Mouse (Mus musculus) liver, embryonic 13.5 days (tissue): Measurements from ENCODE around the gene Pcolce. TPM values are rescaled to one million over a fixed set of nuclear protein-coding genes. Genes with fewer than 3 reads are reported as not detected.
A peak's percentile ranks its signal among the peaks of the same experiment; 100 is the strongest.
"Not testable (repeated sequence)": the region's sequence is repeated elsewhere in the genome, so short reads cannot be mapped to it uniquely, and the experiment has no call there.

ENCODE experiments used
- ATAC-seq: fragments of 200-750 bp; cut with Nextera tagmentation; 2 replicates; pipeline ENCODE4 v1.8.0; 2017; ENCODE audit warnings: low read depth, mild to moderate bottlenecking, moderate number of reproducible peaks, moderate library complexity
- DNase-seq: peaks from one replicate; pipeline ENCODE4 v3.0.0; 2022
- H3K27ac ChIP-seq: fragments of 300-500 bp; sonication (generic); 2 replicates; pipeline ENCODE4 v1.5.1; 2015; ENCODE audit warnings: moderate library complexity, mild to moderate bottlenecking, inconsistent platforms
- H3K27me3 ChIP-seq: fragments of 300-500 bp; sonication (generic); 2 replicates; pipeline ENCODE4 v1.6.1; 2015; ENCODE audit warnings: mild to moderate bottlenecking, inconsistent platforms
- H3K36me3 ChIP-seq: fragments of 300-500 bp; sonication (generic); 2 replicates; pipeline ENCODE4 v1.6.1; 2015; ENCODE audit warnings: mild to moderate bottlenecking, inconsistent platforms
- H3K4me1 ChIP-seq: fragments of 300-500 bp; sonication (generic); replicated peaks from 2 replicates; pipeline ENCODE4 v1.6.1; 2015; ENCODE audit warnings: inconsistent platforms
- H3K4me2 ChIP-seq: fragments of 300-500 bp; sonication (generic); 2 replicates; pipeline ENCODE4 v1.6.1; 2015; ENCODE audit warnings: inconsistent platforms, mild to moderate bottlenecking, moderate library complexity
- H3K4me3 ChIP-seq: fragments of 300-500 bp; sonication (generic); replicated peaks from 2 replicates; pipeline ENCODE4 v1.5.1; 2015; ENCODE audit warnings: mild to moderate bottlenecking, inconsistent platforms
- H3K9ac ChIP-seq: fragments of 300-500 bp; sonication (generic); 2 replicates; pipeline ENCODE4 v1.6.1; 2015; ENCODE audit warnings: mild to moderate bottlenecking, inconsistent platforms
- H3K9me3 ChIP-seq: fragments of 300-500 bp; sonication (generic); replicated peaks from 2 replicates; pipeline ENCODE4 v1.6.1; 2016; ENCODE audit warnings: inconsistent platforms
- WGBS: fragments of 180-500 bp; shearing (Covaris S2); methylation state at CpG from one replicate; pipeline ENCODE4 v1.1.7; 2015; ENCODE audit not compliant: insufficient replicate concordance; 5-methylcytosine and 5-hydroxymethylcytosine counted together
- polyA plus RNA-seq: library from polyadenylated mRNA; unstranded; fragments of >200 nt; fragmentation: Nextera tagmentation; extraction: Ambion mirVana; gene quantifications from 2 replicates; pipeline ENCODE4 v1.2.1, GENCODE M21; 2015

Gene Pcolce
- polyA plus RNA-seq, 1 experiment from 2014 or later = 15.5 TPM

DNA sequence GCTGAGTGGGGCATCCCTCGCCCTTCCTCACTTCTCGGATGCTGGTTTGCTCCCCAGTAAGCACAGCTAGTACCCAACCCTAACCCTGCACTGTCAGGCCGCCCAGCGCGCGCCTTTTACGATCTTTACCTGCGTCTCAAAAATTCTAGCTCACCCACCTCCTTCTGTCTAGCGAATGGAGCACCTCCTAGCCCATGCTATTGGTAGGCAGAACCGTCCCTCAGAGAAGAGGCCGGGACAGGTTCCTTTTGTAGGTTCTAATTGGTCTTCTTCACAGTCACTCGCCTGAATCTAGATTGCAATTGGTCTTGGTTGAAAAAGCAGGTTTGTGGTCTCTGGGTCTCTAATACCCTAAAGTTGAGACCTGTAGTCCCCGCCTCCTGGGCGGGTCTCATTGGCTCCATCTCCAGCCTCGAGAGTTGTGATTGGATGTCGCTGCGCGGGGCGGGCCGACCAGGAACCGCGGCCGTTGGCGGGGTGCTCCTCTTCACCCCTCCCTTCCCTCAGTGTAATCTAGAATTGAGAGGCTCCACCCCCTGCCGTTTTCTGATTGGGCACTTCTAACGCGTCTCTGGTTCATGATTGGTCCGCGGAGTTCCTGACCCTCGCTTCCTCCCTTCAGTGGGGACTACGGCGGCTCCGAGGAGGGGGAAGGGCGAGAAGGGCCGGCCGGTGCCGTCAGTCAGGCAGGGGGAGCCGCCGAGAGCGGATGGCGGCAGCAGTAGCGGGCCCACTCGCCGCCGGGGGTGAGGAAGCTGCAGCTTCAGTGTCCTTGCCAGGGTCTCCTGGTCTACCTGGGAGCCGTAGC, 15.1 kb upstream of the Pcolce start, which contains the start of the genes Fbxo24, Lrch4 and Gm20605:
Gene Fbxo24 (minus strand): TSS at position 505 of the 808 bp plus-strand sequence.
Gene Lrch4 (plus strand): TSS at position 624 of the 808 bp plus-strand sequence.
Gene Gm20605 (plus strand): TSS at position 678 of the 808 bp plus-strand sequence.
- peak within 1 kb of the TSS; percentile 97 for H3K27ac ChIP-seq
- peaks cover 55% of the 10 kb centered on the region for H3K4me1 ChIP-seq
- H3K27me3 ChIP-seq = no peaks in the 10 kb centered on the region
- peak within 1 kb of the TSS; percentile 97 for H3K4me2 ChIP-seq
- DNase-seq = peak; percentile 99
- peak within 1 kb of the TSS; percentile 93 for H3K4me3 ChIP-seq
- H3K36me3 ChIP-seq = peaks cover 11% of the 10 kb centered on the region
- peak within 1 kb of the TSS; percentile 91 for H3K9ac ChIP-seq
- no peaks in the 10 kb centered on the region for H3K9me3 ChIP-seq
- peak; percentile 92 for ATAC-seq
- under 1% methylated on average over 46 of the region's 46 CpGs for WGBS

DNA sequence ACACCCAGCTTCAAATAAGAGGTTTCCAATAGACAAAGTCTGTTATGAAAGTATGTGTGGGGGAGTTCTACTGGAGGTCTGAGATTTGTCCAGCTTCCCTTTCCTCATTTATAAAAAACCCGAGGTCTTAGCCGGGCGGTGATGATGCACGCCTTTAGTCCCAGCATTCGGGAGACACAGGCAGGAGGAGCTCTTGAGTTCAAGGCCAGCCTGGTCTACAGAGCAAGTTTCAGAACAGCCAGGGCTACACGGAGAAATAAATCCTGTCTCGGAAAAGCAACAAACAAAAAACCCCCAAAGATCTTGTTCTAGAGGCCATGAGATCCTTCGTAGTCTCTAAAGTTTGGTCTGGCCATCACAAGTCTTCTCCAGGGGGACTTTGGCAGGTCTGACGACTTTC, 14.4 kb upstream of the Pcolce start:
- WGBS = 2% methylated on average over 9 of the region's 9 CpGs
- Histone ChIP-seq H3K4me1 (peaks cover 55% of the 10 kb centered on the region), H3K27me3 (no peaks in the 10 kb centered on the region), H3K4me2 (peak overlapping the region; percentile 92), H3K36me3 (0 out of 2 replicates have a peak, but pooled peaks cover 4% of the 10 kb centered on the region), H3K9me3 (no peaks in the 10 kb centered on the region), H3K9ac (peak overlapping the region; percentile 83), H3K4me3 (peak overlapping the region; percentile 93), H3K27ac (peak overlapping the region; percentile 91)
- ATAC-seq (no peak), DNase-seq (no peak)

DNA sequence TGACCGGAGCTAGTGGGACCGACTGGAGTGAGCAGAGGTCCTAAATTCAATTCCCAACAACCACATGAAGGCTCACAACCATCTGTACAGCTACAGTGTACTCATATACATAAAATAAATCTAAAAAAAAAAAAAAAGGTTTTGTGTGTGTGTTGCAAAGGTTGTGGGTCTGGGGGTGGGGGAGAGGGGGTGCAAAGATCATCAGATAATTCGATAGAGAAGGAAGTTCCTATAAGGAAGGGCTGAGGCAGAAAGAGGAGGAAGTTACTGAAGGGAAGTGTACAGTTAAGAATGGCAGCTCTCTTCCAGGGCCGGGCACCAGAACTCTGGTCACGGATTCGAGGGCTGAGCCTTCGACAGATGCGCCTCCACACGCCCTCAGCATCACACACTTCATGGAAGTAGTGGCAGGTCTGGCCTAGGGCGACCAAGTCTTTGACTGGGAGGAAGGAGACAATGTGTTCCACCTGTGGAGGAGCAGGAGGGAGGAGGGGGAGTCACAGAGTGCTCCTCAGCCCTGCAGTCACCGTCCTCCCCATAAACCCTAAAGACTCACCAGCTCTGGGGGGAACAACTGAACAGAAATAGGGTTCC, 10.4 kb upstream of the Pcolce start:
- H3K27me3 ChIP-seq = no peaks in the 10 kb centered on the region
- DNase-seq (no peak), ATAC-seq (no peak)
- H3K4me2 ChIP-seq = no peak overlapping the region
- peaks cover 21% of the 10 kb centered on the region for H3K4me1 ChIP-seq
- H3K9ac ChIP-seq = no peak overlapping the region
- WGBS = 44% methylated on average over 11 of the region's 11 CpGs
- H3K9me3 ChIP-seq = no peaks in the 10 kb centered on the region
- no peak overlapping the region for H3K27ac ChIP-seq
- H3K36me3 ChIP-seq = no peaks in the 10 kb centered on the region
- no peak overlapping the region for H3K4me3 ChIP-seq

DNA sequence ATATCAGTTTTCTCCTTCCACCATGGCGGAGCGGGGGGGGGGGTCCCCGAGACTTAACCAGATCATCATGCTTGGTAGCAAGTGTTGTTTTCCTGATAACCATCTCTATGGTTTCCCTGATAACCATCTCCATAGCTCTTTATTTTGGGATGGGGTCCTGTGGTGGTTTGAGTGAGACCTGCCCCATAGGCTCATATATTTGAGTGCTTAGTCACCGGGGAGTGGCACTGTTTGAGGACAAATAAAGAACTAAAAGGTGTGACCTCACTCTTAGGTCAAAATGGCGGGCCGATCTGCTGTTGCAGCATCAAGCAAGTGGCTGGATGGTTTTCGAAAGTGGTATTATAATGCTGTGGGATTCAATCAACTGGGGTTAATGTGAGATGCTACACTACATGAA, 1.8 kb upstream of the Pcolce start:
- Histone ChIP-seq H3K9me3 (no peaks in the 10 kb centered on the region), H3K4me2 (no peak overlapping the region), H3K36me3 (no peaks in the 10 kb centered on the region), H3K4me3 (no peak overlapping the region), H3K27me3 (peaks cover 6% of the 10 kb centered on the region), H3K27ac (no peak overlapping the region), H3K9ac (no peak overlapping the region), H3K4me1 (peaks cover 27% of the 10 kb centered on the region)
- no peak for ATAC-seq
- DNase-seq = no peak
- WGBS = 67% methylated on average over 7 of the region's 7 CpGs

DNA sequence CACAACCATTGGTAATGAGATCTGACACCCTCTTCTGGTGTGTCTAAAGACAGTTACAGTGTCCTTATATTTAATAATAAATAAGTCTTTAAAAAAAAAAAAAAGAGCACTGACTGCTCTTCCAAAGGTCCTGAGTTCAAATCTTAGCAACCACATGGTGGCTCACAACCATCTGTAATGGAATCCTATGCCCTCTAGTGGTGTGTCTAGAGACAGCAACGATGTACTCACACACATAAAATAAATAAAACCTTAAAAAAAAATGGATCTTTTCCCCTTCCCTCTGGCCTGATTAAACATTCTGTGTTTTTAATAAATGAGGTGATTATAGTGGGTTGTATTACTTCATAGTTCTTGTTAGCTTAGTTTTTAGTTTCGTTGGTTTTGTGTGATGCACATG, 1.3 kb upstream of the Pcolce start:
- H3K9me3 ChIP-seq, H3K4me2 ChIP-seq, ATAC-seq, H3K36me3 ChIP-seq, H3K4me3 ChIP-seq, H3K27me3 ChIP-seq, H3K27ac ChIP-seq, H3K9ac ChIP-seq, DNase-seq: not testable (repeated sequence)
- 78% methylated on average over 2 of the region's 2 CpGs for WGBS
- H3K4me1 ChIP-seq = peaks cover 32% of the 10 kb centered on the region

DNA sequence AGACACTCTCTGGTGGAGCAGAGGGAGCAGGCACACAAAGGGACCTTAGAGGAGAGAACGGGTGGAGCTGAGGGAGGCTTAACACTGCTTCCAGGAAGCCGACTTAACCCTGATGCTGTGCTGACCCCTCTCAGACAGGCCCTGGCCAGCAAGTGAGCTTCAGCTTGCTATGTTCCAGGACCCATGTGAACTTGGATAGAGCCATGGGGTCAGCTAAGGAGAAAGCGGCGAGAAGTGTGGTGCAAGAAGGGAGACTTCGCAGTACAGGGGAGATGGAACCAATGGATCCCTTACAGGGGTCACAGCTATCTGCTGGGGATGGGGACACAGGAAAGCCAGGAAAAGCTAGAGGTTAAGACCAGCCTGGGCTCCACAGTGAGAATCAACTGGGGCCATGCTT, 508 bp downstream of the Pcolce start:
- H3K4me2 ChIP-seq = no peak overlapping the region
- no peak for DNase-seq

DNA sequence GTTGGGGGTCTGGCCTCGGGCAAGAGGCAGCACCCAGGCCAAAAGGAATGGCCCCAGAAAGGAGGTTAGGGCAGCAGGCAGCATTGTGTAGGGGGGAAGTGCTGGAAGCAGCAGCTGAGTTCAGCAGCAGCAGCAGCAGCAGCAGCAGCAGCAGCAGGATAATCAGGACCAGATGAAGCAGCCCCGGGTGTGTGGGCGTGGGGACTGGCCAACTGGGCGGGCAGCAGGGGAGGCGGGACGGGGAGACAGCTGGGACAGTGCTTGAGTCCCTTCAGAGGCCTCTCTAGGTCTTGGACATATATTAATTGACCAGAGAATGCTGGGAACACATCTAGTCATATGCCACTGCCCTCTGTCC, 2.4 kb downstream of the Pcolce start:
- ATAC-seq (peak; percentile 46), DNase-seq (no peak)
- WGBS = 24% methylated on average over 6 of the region's 6 CpGs
- 0 out of 2 replicates have a peak overlapping the region, but pooled peaks have one; percentile 4 for H3K9ac ChIP-seq
- H3K4me1 ChIP-seq = peaks cover 52% of the 10 kb centered on the region
- peak overlapping the region; percentile 16; the same call in 1 of the 2 replicates for H3K4me3 ChIP-seq
- H3K36me3 ChIP-seq = peaks cover 4% of the 10 kb centered on the region; the same call in 1 of the 2 replicates
- H3K27ac ChIP-seq = peak overlapping the region; percentile 74
- H3K9me3 ChIP-seq = no peaks in the 10 kb centered on the region
- peaks cover 20% of the 10 kb centered on the region for H3K27me3 ChIP-seq
- peak overlapping the region; percentile 32 for H3K4me2 ChIP-seq

More for the DNA sequence above, 508 bp downstream of the Pcolce start:
- Histone ChIP-seq H3K4me3 (no peak overlapping the region), H3K4me1 (peaks cover 50% of the 10 kb centered on the region), H3K9ac (no peak overlapping the region), H3K27ac (no peak overlapping the region), H3K27me3 (peaks cover 17% of the 10 kb centered on the region), H3K9me3 (no peaks in the 10 kb centered on the region), H3K36me3 (no peaks in the 10 kb centered on the region)
- 68% methylated on average over 5 of the region's 5 CpGs for WGBS
- ATAC-seq = no peak

DNA sequence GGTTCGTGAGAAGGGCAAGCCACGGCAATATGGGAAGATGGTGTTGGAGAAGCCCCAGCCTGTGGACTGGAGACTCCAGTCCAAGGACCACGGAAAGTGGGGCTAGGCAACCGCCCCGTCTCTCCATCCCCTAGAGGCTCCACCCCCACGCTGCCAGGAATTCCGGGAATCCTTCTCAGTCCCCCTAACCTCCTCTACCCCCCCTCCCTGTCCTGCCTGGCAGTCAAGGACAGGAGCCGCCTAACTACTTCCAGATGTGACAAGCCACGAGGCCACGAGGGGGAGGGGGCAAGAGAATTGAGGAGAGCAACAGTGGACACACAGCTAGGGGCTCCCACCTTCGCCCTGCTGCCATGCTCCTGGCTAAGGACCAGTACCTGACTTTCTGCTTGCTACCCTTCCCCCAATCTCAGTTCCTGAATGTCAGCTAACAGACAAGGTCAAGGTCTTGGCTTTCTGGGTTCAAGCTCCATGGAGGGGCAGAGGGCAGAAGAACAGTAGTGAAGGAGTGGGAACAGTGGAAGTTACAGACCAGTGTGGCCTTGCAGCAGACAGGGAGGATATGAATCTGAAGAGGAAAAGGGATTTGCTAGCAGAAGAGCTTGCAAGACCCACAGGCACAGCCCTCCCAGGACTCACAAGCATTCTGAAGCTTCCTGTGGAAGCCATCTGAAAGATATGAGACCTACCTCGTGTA, 2.9 kb downstream of the Pcolce start:
- Histone ChIP-seq H3K4me1 (peaks cover 57% of the 10 kb centered on the region), H3K9ac (peak overlapping the region; percentile 29; the same call in 1 of the 2 replicates), H3K36me3 (peaks cover 4% of the 10 kb centered on the region; the same call in 1 of the 2 replicates), H3K4me2 (peak overlapping the region; percentile 32), H3K9me3 (no peaks in the 10 kb centered on the region), H3K27ac (peak overlapping the region; percentile 74), H3K27me3 (peaks cover 20% of the 10 kb centered on the region), H3K4me3 (peak overlapping the region; percentile 16)
- 30% methylated on average over 12 of the region's 12 CpGs for WGBS
- no peak for DNase-seq
- ATAC-seq = no peak

DNA sequence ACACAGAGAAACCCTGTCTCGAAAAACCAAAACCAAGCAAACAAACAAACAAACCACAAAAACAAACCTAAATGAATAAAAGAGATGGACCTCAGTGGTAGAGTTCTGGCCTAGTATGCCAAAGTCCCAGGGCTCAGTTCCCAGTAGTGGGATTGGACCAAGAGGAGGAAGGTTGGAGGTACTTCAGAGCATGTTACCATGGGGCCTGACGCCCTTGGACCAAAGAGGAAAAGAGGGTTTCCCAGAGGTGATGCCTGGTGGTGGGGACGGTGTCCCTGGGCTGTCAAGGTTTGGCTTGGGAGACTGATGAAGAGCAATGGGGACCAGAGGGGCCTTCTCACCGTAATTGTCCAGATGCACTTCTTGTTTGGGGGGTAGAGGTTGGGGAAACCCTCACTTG, 3.5 kb downstream of the Pcolce start:
- peak overlapping the region; percentile 32 for H3K4me2 ChIP-seq

DNA sequence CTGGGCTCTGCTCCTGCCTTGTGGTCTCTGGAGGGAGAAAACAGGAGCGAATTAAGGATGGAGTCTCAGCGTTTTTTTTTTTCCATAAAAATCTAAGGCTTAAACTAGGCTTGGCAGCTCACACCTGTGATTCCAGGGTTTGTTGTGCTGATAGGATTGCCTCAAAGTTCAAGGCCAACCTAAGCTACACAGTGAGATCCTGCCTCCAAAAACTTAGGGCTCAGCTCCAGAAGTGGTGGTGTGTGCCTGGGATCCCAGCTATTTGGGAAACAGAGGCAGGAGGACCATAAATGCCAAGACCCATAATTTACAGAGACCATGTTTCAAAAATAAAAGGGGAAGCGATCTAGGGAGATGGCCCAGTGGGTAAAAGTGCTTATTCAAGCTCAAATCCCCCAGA, 4.3 kb downstream of the Pcolce start:
- H3K4me3 ChIP-seq = no peak overlapping the region
- WGBS = 55% methylated on average over 3 of the region's 3 CpGs
- no peaks in the 10 kb centered on the region for H3K9me3 ChIP-seq
- ATAC-seq (no peak), DNase-seq (no peak)
- H3K9ac ChIP-seq = no peak overlapping the region
- no peak overlapping the region for H3K4me2 ChIP-seq
- no peak overlapping the region for H3K27ac ChIP-seq
- peaks cover 7% of the 10 kb centered on the region; the same call in 1 of the 2 replicates for H3K36me3 ChIP-seq
- H3K27me3 ChIP-seq = peaks cover 20% of the 10 kb centered on the region
- H3K4me1 ChIP-seq = peaks cover 71% of the 10 kb centered on the region

More for the DNA sequence above, 3.5 kb downstream of the Pcolce start:
- H3K9ac ChIP-seq = peak overlapping the region; percentile 29; the same call in 1 of the 2 replicates
- H3K9me3 ChIP-seq = no peaks in the 10 kb centered on the region
- H3K4me1 ChIP-seq = peaks cover 64% of the 10 kb centered on the region
- H3K36me3 ChIP-seq = peaks cover 7% of the 10 kb centered on the region; the same call in 1 of the 2 replicates
- WGBS = 82% methylated on average over 4 of the region's 4 CpGs
- peaks cover 20% of the 10 kb centered on the region for H3K27me3 ChIP-seq
- H3K27ac ChIP-seq = 0 out of 2 replicates have a peak overlapping the region, but pooled peaks have one; percentile 13
- H3K4me3 ChIP-seq = peak overlapping the region; percentile 16
- DNase-seq = no peak
- ATAC-seq = no peak
